Mouse (Mus musculus): ENCODE data around the gene Rfx6. TPM values are rescaled to one million over a fixed set of nuclear protein-coding genes. Genes with fewer than 3 reads are reported as not detected.

Gene Rfx6
- total RNA-seq (2021): not detected

DNA sequence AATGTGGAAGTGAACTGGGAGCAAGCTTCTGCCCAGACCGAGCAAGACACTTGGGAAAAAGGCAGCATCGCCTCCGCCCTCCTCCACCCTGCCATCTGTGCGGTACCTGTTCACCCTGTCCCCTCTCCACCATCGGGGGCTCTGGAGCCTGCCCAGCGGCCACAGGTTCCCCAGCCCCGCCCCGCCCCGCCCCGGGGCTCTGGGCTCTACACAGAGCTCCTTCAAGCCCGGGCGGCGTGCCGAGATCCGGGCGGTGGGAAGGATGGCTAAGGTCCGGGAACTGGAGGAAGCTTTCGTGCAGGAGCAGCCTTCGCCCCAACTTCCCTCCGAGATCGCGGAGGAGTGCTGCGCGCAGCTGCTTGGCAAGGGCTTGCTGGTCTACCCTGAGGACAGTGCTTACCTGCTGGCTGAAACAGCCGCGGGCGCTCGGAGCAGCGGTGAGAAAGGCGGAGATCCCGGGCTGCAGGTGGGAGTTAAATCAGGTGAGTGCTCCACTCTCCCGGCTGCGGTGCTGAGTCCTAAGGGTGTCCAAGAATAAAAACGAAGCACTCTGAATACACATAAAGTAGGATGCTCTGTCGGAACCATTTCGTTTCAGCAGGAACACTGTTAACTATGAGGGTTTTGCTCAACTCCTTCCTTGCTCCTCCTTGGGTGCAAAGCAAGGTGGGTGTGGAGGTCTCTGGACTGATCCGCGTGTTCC lies at the start of gene Rfx6:
Gene Rfx6, plus strand, starts transcription at position 209 of the 703 bp plus-strand sequence.
- intact Hi-C loops (cut with DNase I): no loop called here
- no peak for DNase-seq (ENCODE audit: low spot score)

DNA sequence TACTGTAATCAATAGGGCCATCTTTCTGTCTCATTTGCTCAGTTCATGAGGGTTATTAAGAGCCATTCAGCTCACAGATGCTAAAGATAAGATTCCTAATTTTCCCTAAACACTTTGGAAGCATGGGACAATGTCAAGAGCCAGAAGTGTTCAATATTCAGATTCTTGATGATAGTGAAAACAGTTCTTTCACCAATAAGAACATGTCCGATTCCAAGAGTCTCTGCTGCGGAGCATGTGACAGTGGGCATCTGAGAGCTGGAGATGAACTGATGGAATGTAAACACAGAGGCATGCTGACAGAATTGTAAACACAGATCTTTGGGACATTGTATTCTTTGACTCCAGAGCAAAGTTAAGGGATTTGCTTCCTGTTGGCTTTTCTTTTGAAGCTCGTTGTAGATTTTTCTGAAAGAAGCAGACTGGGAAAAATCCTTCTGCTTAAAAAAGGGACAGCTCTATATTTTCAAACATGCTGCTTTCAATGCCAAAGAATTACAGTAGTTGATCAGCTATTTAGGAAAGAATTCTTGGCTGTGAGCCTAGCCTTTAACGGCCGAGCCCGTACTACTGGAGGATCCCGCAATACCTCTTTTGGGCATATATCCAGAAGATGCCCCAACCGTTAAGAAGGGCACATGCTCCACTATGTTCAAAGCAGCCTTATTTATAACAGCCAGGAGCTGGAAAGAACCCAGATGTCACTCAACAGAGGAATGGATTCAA lies 46.0 kb upstream of the Rfx6 start, which contains the start of gene Gprc6a:
Gene Gprc6a, minus strand, starts transcription at position 51 of the 726 bp plus-strand sequence.
- intact Hi-C loops (cut with DNase I): no loop called here
- DNase-seq (ENCODE audit: low spot score): no peak

DNA sequence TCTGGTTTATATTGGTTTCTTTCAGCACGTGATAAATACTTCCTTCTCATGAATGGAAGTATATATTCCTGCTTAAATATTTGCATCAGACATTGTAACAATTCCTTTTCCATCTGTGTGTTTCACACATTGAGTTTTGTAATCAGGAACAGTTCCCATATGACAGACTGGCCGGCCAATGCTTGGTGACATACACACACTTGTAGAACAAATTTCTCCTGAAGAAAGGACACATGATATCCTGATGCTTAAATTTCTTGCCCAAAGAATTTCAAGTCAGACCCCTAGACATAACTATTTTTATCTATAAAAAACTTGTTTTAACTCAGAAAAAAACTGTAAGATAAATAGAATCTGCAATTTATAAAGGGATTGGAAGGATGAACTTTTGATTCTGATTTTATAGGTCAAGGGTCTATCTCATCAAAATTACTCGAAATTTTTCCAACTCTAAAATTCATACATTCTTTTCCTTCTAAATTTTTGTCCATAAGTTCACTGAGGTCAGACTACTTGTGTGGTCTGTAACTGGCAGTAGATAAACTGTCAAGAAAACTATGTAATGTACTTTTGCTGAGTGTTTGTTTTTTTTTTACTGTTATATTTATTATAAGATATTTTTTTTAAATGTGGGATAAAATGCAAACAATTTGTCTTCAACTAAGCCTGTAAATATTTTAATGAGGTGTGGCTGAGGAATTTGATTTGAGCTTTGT lies 27.9 kb upstream of the Rfx6 start:
- no peak for DNase-seq (ENCODE audit: low spot score)
- intact Hi-C loops (cut with DNase I): loop anchor here (10.0 kb wide), 1 partner anchor 55 kb away; the partner anchor contains the start of gene Fam162b

DNA sequence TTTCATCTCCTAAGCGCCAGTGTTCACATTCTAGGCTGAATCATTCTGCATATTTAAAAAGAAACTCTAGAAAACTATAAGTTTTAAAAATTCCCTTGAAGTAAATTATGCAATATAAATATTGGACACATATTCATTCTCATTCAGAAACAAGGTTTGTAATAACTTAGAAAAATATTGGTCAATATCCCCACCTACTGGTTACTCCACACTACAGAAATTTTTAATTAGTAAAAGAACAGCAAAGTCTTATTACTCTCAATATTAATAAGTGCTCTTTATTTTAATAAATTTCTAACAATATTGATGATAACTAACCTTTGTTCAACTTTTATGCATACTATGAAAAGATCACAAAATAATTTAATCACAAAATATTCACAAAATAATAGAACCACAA lies 20.2 kb upstream of the Rfx6 start:
- DNase-seq (ENCODE audit: low spot score): no peak
- intact Hi-C loops (cut with DNase I): loop anchor here (5.0 to 10.0 kb wide), 2 partner anchors 63 to 105 kb away; partner anchors contain the start of gene Fam162b

DNA sequence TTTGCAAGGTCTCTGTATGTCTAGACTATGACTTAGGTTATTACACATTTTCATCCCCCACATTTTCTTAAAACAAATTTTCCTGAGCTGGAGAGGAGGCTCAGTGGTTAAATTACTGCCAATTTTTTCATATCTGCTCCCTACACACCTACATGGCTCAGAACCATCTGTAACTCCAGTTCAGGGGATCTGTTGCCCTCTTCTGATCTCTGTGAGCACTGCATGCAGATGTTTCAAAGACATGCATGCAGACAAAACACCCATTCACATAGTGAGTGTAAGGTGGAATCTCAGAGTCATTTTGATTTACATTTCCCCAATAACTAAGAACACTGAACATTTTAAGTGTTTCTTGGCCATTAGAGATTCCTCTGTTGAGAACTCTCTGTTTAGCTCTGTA lies 8.2 kb upstream of the Rfx6 start:
- intact Hi-C loops (cut with DNase I): no loop called here
- no peak for DNase-seq (ENCODE audit: low spot score)

DNA sequence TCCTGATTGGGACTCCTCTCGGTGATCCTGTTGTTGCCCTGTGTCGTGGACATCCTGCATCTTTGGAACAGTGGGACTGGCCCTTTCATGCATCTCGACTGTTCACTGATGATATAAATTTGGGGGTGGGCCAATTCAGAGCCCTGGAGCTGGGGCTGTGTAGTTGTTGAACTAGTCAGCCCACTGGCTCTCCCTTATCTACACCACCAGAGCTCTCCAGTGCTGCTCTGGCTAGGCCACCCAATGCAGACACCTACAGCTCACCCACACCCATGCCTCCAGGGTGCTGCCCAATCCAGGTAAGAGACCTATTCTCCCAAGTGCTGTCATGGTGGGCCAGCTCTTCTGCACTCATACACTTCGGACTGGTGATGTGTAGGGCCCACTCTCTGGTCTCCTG lies 6.0 kb upstream of the Rfx6 start:
- no peak for DNase-seq (ENCODE audit: low spot score)
- intact Hi-C loops (cut with DNase I): no loop called here

DNA sequence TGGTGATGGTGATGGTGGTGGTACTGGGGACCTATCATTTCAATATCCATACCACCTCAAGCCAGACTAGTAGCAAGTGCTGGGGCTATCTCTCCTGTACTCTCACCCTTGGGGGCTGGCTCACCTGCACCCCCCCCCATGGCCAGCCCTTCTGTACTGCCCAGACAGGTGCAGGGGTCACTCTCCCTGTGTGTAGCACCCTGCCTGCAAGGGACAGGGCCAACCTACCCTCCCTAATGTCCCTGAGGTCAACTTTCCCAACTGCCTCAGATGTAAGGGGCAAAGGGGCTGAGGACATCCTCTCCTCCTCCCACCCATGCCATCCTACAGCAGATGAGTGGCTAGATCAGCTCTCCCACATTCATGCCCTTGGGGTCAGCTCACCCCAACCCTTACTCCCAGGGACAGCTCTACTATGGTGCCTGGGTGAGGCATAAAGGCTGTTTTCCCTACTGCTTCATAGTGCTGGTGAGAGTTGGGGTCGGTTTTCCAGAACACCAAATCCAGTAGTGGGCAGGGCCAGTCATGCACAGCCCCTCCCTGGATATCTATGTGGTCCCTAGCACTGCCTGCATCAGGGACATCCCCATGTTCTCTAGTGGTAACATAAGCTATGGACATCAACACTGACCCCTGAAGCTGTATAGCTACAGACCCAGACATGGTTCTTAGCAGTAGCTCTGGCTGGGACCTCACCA lies 5.3 kb upstream of the Rfx6 start:
- intact Hi-C loops (cut with DNase I): no loop called here
- no peak for DNase-seq (ENCODE audit: low spot score)

DNA sequence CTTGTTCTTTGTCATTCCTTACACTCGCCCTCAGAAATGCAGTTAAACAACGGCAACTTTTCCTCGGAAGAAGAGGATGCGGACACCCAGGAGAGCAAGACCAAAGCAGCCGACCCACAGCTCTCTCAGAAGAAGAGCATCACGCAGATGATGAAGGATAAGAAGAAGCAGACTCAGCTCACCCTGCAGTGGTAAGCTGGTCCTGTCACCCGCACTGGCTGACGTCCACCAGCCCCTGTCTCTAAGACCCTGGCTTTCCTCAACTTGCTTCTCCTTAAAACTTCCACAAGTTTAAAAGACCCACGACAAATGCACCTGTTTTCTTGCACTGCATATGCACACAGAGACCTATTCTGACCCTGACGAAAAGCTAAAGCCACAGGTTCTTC lies 689 bp downstream of the Rfx6 start:
- intact Hi-C loops (cut with DNase I): no loop called here
- no peak for DNase-seq (ENCODE audit: low spot score)

DNA sequence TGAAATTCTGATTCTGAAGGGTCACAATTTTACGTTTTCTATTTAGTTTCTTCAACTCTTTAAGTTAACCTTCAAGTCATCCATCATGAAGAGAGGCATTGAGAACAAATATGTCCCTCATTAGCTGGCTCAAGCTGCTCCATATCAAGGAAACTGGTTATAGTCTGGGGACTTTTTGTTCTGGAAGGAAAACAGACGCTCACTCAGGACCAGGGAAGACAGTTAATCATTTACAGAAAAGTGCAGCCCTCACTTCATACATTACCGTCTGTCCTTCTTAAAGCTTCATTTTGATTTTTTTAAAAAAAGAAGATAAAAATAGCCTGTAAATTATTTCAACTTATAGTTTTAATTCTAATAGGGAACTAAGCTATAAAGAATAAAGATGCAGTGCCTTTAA lies 43.3 kb downstream of the Rfx6 start:
- DNase-seq (ENCODE audit: low spot score): no peak
- intact Hi-C loops (cut with DNase I): no loop called here

DNA sequence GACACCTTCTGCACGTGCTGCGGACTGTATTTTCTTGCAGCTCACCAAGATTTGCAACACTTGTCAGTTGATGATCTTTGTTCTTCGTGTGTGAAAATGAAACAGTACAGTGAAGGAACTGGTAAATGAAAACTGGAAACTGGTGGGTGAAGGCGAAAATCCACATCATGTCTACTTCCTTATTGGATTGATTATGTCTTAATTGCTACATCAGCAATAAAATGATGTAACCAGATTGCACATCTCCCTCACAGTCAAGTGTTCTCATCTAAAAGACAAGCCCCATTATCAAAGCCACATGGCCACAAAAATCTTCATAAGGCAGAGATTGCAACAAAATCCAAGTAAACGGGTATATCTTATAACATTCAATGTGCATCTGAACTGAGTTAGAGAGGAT lies 83.9 kb downstream of the Rfx6 start:
- intact Hi-C loops (cut with DNase I): no loop called here
- no peak for DNase-seq (ENCODE audit: low spot score)

DNA sequence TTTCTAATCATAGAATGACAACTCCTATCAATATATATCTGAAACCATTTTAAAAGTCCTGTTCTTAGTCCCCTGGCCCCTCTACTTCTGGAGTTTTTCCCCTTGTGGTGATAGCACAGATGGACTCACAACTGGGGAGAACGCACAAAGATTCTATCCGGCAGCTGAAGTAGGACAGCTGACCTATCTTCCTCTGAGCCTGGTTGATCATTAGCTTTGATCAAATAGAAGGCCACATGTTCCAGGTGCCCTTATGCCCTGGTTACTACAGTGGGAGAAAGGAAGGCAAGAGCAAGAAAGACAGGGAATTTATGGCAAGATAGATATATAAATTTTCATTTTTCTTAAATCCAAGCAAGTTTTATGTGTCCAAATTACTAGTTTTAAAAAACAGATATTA lies 85.7 kb downstream of the Rfx6 start:
- intact Hi-C loops (cut with DNase I): no loop called here
- no peak for DNase-seq (ENCODE audit: low spot score)

DNA sequence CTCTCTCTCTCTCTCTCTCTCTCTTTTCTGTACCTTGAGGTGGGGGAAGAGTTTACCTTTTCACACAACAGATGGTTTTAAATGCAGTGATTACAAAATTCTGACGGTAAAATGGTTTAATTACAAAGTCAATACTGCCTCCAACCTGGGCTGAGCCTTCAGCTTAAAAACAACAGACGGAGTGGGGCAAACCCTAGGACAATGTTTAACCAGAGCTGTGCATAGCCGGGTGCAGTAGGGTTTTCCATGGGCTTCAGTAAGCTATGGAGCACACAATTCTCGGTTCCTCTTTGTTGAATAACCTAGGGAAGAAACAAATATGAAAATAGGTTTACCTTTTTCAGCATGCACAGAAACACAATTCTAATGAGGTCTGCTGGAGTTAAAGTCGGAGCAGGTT lies 90.9 kb downstream of the Rfx6 start:
- intact Hi-C loops (cut with DNase I): no loop called here
- no peak for DNase-seq (ENCODE audit: low spot score)

DNA sequence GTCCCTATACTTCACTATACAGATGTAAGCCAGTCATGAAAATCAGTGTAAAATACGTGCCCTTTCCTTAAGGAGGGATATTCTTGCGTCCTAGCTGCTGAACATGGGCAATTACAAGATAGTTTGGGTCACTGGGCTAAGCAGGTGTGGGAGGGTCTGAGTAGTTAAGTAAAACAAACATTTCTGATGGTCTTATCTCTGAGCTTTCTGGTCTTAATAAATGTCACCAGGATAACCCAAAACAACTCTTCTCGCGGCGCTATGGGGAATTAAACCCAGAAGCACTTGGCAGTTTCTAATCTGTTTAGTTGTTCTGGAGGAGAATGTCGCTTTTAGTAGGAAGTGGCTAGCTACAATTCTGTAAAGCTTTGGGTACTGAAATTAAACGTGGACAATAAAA lies 91.7 kb downstream of the Rfx6 start:
- intact Hi-C loops (cut with DNase I): no loop called here
- no peak for DNase-seq (ENCODE audit: low spot score)

DNA sequence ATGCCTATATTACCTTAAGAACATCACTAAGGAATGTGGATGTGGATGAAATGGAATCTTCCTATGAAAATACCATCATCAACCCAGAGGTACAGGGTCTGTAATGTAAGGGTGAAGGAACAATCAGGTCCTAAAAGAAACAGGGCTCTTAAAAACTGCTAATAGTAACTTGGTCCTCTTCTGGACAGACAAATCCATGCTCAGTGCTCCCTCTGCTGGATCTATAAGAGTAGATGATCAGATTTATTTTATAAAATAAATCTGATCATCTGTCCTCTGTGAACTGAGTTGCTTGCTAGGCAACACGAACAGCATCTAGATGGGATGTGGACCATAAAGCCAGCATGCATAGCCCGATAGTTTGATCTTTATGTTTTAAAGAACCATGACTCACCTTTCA lies 102.1 kb downstream of the Rfx6 start:
- no peak for DNase-seq (ENCODE audit: low spot score)
- intact Hi-C loops (cut with DNase I): no loop called here

Other genes with a start within 250 kb of the Rfx6 start
- under 1 TPM in 1 of 2 experiments, not detected in 1; 0.99 TPM for gene Gm49339, start 197.1 kb upstream of the Rfx6 start, total RNA-seq (2021)
- 1 to 10 TPM; 1.6 to 1.9 TPM for gene Lilr4b, start 197.1 kb upstream of the Rfx6 start, total RNA-seq (2021)
- gene Lilrb4a, start 186.8 kb upstream of the Rfx6 start, total RNA-seq (2021): 1 to 10 TPM; 1.5 to 1.8 TPM
- gene Fam162b, start 87.2 kb upstream of the Rfx6 start, total RNA-seq (2021): not detected
- not detected for gene Gprc6a, start 46.3 kb upstream of the Rfx6 start, total RNA-seq (2021)